Mouse (Mus musculus) embryonic fibroblast, embryonic 13.5 days (primary cell): ENCODE measurements at regions not wholly inside any gene's neighbourhood (a gene's known extent, or its start where the extent isn't known, plus 50 kb on each side); places are given as distances from the start of the nearest gene placed in this dataset.

Source experiments
- CTCF ChIP-seq: IDR thresholded peaks from 2 replicates; pipeline ENCODE4 v1.5.1; 2011; ENCODE audit warnings: mild to moderate bottlenecking, control low read depth, low read length, moderate library complexity, borderline replicate concordance; ENCODE audit not compliant: insufficient read depth
- POLR2A ChIP-seq: IDR thresholded peaks from 2 replicates; pipeline ENCODE4 v1.6.1; 2011; ENCODE audit warnings: low read depth, mild to moderate bottlenecking, control low read depth, low read length, moderate library complexity

- TF ChIP-seq CTCF = no peak
- no peak for TF ChIP-seq POLR2A
Measured at GRCm38 (mm10) chr15:64557540-64557939, 260.0 kb upstream of the Gm21798 start.
